In the genomic region with DNA sequence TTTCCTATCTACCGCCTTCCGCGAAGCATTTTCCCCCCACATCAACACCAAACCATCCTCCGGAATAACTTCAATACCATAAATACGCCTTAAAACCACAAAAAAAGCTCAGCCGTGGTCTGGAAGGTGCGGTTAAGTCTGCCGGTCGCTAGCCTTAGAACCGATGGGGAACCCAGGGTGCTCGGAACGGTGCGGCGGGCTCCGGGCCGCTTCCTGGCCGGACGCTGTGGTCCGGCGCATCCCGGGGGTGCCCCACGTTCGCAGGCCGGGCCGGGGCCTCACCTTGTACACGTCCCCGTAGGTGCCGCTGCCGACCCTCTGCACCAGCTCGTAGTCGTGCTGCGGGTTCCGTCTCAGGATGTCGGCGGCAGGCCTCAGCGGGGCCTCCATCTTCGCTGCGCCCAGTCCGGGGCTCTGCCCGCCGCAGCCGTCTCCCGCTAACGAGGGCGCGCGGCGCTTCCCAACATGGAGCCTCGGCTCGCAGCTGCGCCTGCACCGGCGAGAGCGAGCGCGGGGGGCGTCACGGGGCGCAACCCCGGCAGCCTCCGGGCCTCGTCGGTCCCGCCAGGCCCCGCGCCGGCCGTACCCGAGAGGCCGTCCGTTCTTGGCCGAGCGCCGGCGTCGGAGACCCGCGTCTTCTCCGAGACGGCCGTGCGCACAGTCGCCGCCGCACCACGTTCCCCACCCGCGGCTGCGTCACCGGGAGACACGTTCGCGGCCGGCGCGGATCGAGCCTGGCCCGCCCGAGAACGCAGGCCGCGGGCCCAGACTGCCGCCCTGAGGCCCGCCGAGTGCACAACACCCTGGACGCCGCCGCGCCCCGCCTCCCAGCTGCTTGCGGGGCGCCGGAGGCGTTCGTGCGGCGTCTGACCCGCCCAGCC, we compare ENCODE assay signal across 8 mouse cellular contexts. TPM values are rescaled to one million over a fixed set of nuclear protein-coding genes. Genes with fewer than 3 reads are reported as not detected.
A peak's percentile ranks its signal among the peaks of the same experiment; 100 is the strongest.
DNase-seq lines count a peak whose midpoint lies in the region; ATAC-seq lines count a peak whose summit lies in the region.

Atl1 (plus strand) TSS at position 244 of the 881 bp plus-strand sequence.
Map4k5 (minus strand) TSS at position 830 of the 881 bp plus-strand sequence.

- peaks cover 27% of the 10 kb centered on the region for H3K4me1 ChIP-seq in hindbrain, embryonic 14.5 days (replicated peaks; ENCODE audit: control insufficient read depth, insufficient read depth, low read length)

- peak within 1 kb of the TSS; percentile 89 for H3K4me2 ChIP-seq in hindbrain, embryonic 14.5 days (replicated peaks)

- peak; percentile 97 for ATAC-seq in hindbrain, embryonic 14.5 days (ENCODE audit: low FRiP score)

- peak within 1 kb of the TSS; percentile 93 for H3K4me3 ChIP-seq in hindbrain, embryonic 14.5 days (replicated peaks; ENCODE audit: low read length)

- no peaks in the 10 kb centered on the region for H3K27me3 ChIP-seq in hindbrain, embryonic 14.5 days (ENCODE audit: control insufficient read depth, insufficient read depth, low read length)

- H3K36me3 ChIP-seq in hindbrain, embryonic 14.5 days (replicated peaks; ENCODE audit: control insufficient read depth, insufficient read depth): no peaks in the 10 kb centered on the region

- peak; percentile 79 for DNase-seq in T-cell, adult 2 months (ENCODE audit: low spot score)
- DNase-seq in cerebellum, postnatal 25 days: peak; percentile 93 to 95
- DNase-seq in frontal cortex, postnatal 25 days (ENCODE audit: low spot score in 2 of 2): peak; percentile 76 to 85
- peak; percentile 87 for DNase-seq in hindbrain, embryonic 14.5 days (ENCODE audit: low spot score)
- peak; percentile 89 to 90 for DNase-seq in layer of hippocampus, postnatal 36 days
- DNase-seq in lung, postnatal 25 days (ENCODE audit: low spot score): peak; percentile 88
- peak; percentile 66 for DNase-seq in retina, adult 2 months (ENCODE audit: low read depth, low spot score)
- DNase-seq in thymus, postnatal 25 days: peak; percentile 80

- peak within 1 kb of the TSS; percentile 95 for H3K9ac ChIP-seq in hindbrain, embryonic 14.5 days

- peak within 1 kb of the TSS; percentile 97 for H3K27ac ChIP-seq in hindbrain, embryonic 14.5 days

- no peaks in the 10 kb centered on the region for H3K9me3 ChIP-seq in hindbrain, embryonic 14.5 days (ENCODE audit: control insufficient read depth, low read length)

- WGBS in hindbrain, embryonic 14.5 days: under 1% methylated on average over 114 of the region's 118 CpGs

RNA-seq across cellular contexts. Expression of gene Atl1, which starts in this region (rescaled TPM):
- polyA plus RNA-seq in hindbrain, embryonic 14.5 days (2014; fragmentation: Nextera tagmentation; extraction: Ambion mirVana): 147 and 159 TPM in 2 replicates
- total RNA-seq in layer of hippocampus, postnatal 36 days (2021): 100 to 1,000 TPM; 186 to 198 TPM

RNA-seq across cellular contexts. Expression of gene Map4k5, which starts in this region (rescaled TPM):
- polyA plus RNA-seq in hindbrain, embryonic 14.5 days (2014; fragmentation: Nextera tagmentation; extraction: Ambion mirVana): 37.3 and 37.7 TPM in 2 replicates
- total RNA-seq in layer of hippocampus, postnatal 36 days (2021): 10 to 100 TPM; 46.8 to 50.3 TPM

Comparison
In these comparisons a context has a peak if more than half of its experiments do, and no peak if none do; other contexts are left out.
1. Peak in every context shown above with its lines: DNase-seq, ATAC-seq, H3K4me3 ChIP-seq and H3K27ac ChIP-seq.